Mouse (Mus musculus) embryo, embryonic 9.5 days (tissue): ENCODE data around the gene Rara.

Experiments used
- DNase-seq: peaks from one replicate; pipeline ENCODE4 v3.0.0-alpha.2; 2017; ENCODE audit errors: extremely low spot score

Gene Rara

DNA sequence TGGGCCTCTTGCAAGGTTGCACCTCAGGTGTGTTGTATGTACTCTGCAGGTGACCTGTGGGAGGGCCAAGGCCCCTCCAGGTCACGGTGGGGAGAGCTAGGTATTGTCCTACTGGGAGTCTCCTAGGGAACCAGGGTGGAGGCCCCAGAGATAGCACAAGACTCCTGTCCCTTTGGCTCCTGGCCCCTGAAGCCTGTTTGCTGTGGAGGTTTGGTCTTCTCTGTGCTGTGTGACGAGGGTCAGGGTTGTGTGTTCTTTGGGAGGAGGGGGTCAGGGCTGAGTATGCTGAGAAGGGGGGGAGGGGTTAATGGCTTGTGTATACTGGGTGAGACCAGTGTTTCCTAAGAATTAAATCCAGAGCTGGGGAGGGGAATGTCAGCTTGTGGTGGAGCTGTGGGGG, 25.7 kb downstream of the Rara start:
- DNase-seq = no peak

DNA sequence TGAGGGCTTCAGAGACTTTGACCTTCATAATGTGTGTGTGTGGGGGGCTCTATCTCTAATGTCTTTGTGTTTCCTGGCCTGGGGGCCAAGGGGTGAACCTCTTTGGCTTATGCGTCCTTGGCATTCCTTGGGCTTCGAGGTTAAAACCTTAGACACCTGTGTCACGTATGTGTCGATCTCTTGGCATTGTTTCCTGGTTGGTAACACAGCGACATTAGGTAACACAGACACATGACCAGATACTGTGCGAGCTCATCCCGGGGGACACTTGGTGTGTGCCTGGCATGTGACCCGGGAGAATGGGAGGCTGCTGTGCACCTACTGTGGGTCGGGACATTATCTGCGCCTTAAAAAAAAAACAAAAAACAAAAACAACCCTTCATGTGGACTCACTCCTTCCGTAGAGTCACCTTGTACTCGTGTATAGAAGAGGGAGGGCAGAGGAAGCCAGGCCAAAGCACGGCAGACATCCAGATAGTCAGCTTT, 26.3 kb downstream of the Rara start:
- DNase-seq = no peak

DNA sequence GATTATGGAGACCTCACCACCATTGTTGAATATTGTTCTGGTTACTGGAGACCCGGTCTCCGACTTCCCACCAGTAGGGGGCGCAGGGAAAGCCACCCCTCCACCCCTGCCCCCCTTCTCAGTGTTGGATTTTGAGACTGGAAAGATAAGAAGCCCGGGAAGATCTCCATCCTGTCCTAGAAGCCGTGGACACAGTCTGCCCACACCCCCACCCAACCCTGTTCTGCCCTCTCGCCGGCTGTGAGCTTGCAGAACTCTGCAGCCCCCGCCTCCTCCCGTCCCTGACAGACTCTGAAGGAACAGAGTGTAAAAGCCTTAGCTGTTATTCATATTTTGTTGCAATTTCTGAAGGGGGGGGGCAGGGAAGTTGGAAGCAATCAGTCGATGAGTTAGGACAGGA, 26.8 kb downstream of the Rara start:
- peak; percentile 87 for DNase-seq

DNA sequence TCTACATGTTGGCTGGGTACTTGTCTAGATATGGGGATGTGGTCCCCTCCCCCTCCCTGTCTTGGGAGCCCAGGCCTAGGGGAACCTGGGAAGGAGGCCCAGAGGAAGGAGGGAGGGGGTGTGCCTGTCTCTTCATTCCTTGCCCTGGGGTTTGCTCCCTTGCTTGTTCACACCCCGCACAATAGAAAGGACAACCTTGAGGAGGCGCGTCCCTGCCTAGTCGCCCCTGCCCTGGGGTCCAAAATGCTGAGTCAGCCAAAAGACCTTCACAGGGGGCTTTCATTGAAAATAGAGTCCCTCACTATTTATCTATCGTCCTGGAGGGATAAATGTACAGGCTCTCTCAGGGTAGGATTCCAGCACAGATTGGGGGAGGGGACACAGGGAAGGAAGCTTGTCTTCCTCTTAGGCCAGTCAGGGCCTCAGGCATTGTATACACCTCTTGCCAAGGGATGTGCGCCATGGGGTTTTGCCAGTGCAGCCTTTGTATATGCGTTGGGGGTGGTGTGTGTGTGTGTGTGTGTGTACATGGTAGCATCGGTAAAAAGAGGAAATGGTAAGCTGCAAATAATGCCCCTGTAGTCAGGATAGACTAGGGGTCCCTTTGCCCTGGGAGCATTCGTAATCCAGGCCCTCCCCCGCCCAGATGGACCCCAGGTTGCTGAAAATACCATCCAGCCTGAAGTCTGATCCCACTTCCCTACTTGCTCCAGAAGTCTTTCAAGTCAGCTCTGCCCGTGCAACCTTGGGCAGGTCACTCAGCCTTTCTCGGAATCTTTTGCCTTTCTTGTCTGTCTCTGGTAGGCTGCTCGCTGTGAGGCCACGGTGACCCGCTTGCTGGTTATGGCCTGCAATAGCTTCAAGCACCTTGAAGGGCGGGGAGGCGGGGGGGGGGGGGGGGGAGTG, 27.4 kb downstream of the Rara start:
- DNase-seq = no peak

DNA sequence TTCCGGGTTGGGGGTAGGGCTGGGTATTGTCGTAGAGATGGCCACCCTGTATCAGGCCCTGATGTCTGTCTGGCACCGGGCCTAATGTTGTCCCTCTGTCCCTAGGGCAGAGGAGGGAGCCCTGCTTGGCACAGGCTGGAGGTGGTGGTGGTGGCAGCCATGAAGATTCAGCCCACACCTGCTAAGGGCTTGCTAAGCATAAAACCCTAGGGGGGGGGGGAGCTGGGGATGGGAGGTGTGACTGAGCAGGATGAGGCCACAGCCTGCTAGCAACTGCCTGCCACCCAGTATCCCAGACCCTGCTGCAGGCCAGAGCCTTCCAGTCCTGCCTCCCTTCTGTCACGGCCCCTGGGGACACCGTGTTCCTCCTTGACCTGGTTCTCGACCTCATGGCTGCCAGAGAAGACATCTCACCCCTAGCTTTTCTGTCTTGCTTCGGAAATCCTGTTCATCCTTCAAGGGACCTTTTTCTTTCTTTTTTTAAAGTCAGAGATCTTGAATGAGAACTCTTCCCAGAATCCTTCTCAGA, 28.2 kb downstream of the Rara start:
- DNase-seq = no peak

DNA sequence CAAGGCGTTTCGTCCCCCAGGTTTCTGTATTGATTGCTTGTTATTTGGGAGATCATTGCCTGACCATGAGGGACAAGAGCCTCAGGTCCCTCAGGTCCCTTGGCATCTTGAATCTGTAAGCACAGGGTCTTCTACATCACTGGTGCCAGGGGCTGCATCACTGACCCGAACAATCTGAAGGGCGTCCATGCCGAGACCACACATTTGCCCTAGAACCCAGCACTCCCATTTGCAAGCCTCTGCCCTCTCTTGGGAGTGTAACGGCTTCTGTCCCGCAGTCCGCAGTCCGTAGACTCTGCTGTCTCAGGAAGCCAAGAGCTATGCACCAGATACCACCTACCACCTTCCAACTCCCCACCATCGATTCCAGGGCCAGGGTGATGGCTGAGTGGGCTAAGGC, 28.7 kb downstream of the Rara start:
- DNase-seq = no peak

DNA sequence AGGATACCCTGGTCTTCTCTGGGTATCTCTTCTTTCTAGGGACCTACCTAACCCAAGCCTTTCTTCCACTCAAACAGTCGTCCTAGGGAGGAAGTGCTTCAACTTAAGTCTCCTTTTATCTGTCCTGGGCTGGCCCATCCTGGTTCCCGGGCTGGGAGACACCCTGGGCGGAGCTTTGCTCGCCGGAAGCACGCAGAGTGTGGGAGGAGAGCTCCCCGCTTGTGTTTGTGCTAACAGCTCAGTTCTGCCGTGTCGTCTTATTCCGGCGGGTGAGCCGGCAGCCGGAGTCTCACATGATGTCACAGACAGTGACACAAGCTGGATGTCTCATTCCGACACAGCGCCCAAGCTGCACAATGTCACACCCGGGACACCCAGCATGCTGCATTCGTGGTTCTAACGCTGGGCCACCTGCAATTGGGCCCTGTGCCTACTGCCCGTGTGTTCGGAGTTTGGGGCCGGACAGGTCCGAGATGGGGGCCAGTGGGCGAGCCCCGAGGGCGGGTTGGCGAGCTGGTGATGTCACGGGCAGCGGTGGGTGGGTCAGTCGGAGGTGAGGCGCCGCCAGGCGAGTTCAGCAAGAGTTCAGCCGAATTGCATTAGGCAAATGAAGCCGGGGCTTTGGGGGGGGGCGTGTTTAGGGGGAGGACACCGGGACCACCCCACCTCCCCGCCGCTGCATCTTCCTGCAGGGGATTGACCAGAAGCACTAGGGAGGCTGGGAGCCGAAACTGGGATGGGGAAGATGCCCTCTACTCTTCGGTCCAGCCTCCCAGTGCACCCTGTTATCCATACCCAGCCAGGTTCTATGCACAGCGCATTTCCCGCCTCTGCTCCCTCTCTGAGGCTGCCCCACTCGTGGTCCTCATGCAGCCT, 32.1 kb downstream of the Rara start:
- DNase-seq = peak; percentile 82

DNA sequence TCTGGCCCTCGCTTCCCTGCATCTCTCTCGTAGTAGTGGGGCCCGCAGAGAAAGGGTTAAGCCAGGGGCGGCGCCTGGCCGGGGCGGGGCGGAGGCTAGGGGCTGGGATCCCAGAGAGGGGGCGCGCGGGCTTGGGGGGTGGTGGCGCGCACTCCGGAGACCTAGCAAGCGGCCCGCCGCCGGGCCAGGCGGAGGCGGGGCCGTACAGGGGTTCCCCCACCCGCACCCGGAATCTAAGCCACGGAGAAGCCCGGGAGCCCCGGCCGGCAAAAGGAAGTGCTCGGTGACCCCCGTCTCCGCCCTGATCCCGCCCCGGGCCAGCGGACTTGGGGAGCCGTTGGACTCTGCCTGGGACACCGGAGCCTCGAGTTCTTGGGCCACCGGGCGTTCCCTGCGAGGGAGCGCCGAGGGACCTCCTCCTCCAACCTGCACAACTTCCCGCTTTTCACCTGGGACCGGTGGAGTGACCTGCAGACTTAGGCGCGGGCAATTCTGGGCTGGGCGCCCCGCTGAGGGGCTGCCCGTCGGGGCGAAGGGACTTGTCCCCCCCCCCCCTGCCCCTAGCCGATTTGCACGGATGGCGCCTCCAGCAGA, 32.8 kb downstream of the Rara start:
- DNase-seq = peak; percentile 90

DNA sequence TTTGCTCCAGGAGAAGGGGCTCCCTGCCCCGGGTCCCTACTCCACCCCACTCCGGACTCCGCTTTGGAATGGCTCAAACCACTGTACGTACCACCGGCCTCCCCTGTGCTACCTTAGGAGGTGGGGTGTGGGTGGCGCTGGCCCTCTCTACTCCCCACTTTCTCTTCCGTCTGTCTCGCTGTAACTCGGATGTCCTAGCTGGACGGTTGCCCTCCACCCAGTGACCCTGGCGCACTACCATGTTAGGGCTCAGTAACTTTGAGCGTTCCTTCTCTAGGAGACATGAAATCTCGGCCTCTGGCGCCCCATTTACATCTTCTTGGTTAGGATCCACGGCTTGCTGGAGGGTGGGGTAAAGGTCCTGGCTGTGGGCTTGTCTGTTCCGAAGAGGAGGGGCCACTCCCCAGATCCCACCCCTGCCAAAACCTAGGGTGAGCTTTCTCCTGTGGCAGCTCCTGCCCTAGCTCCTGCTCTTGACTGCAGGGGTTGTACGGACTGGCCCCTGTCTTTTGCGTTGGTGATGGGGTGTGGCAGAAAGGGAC, 33.5 kb downstream of the Rara start:
- no peak for DNase-seq

DNA sequence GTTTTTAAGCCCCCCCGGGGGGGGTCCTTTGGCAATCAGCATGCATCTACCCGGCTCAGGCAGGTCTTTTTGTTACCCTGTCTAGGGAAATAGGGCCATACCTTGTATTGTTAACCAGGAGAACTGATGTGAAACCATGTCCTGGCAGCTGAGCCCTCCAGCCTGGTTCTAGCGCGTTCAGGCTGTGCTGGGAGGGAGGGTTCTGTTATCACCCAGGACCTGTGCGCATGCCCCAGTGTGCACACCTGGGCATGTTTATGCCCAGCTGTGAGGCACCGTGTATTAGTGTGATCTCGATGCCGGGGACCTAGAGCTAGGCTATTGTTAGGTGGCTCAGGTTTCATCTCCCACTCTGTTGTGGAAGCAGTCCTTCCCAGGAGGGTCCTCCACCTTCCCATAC, 34.1 kb downstream of the Rara start:
- DNase-seq = no peak

DNA sequence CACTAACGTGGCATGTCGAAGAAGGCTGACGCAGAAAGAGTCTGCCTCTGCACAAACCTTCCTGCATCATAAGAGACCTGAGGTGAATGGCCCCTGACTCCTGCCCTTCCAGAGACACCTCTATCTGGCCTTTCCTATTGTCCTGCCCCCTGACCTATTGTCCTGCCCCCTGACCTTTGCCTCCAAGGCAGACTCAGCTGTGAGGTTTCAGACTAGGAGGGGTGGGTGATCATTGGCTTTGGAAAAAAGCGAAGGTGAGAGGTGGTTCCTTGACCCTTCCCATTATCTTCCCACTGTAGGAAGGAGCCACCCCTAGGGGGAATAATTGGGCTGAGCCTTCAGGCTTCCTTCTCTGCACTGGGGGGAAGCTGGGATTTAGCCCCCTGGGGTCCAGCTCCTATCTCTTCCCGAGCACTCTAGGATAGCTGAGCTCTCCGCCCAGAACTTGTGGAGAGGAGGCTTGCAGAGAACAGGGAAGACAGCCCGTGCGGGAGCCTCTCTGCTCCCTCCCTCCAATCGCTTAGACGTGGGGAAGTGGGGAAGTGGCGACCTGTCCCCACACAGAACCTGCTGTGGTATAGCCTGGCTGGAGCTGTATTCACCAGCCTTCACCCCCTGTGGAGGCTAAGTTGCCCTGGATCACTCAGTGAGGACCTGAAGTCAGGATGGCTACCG, 34.9 kb downstream of the Rara start:
- no peak for DNase-seq

DNA sequence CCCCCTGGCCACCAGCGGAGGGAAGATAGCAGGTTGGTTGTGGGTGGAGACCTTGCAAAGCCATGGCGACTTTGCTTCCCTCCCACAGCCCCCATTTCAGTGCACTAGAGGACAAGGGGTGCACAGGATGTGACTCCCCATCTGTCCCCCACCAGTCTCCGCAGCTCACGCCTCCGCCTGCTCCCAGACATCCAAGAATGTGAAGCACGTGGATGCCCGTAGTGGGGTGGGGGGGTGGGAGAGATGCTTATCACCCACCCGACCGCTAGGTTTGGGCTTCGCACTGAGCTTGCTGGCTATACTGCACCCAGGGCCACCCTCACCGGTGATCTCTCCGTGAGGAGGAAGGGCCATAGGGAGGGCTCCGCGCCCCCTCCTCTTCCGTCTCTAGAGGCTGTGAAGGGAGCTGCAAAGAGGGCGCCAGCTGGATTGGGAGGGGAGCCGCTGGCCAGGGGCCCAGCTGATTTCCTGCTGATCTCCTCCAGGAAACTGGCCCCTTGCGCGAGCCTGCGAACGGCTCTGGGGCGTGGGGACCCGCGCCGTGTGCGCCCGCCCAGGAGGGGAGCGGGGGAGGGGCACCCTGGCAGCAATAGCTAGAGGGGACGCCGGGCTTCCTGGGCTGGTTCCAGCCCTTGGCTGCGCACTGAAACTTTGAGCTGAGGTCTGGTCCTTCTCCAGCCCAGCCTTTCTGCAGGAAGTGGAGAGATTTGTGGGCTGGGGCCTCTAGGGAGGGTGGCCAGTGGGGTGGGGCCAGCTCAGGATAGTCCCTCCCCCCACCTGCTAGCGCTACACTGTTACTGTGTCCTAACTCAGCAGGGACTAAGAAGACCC, 35.8 kb downstream of the Rara start:
- peak; percentile 76 for DNase-seq

DNA sequence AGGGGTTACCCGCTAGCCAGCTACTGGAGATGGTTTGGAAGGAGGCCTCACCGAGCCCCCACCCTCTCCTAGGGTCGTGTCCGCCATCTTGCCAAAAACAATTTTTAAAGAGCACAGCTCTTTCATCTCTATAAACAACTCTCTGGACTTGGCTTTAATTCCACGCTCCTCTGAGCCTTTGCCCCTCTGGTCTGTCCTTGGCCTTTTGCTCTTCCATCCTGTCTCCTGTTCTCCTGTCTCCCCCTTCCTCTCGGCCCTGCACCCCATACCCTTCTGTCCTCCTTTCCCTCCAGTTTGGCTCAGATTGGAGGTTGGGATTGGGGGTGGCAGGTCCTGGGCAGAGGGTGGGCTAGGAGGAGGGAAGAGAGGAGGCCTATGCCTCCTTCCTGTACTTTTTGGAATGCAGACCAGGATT, 36.6 kb downstream of the Rara start:
- DNase-seq = no peak

DNA sequence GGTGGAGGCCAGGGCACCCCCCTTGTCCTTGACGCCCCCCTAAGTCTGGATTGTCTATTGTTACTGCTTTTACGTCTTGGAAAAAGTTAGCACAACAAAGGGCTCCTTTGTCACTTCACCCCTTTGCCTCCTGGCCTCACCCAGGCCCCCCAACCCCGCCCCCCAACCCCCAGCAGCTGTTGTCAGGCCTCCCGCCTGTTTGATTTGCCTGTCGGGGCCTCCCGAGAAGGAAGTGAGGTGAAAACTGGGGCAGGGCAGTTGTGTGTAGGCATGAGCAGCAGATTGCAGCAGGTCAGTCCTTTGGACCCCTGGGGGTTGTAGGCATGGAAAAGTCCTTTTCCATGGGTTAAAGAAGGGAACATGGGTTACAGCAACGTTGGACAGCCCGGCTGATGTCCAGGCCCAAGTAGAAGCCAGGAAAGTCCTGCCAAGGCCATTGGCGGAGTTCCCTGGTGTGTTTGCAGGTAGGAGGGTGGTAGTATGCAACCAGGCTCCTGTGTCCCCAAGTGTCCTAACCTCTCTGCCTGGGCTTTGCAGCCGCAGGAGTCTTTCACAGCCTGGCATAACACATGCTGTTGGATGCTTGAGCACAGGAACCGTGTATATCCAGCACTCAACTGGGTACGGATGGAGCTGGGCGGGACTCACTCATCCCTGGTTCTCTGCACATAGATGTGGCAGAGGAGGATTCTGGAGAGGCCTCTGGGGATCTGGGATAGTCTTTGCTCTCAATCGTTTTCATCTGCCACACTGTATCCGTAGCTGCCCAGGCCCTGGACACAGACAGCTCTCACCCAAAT, 37.2 kb downstream of the Rara start:
- peak; percentile 38 for DNase-seq

DNA sequence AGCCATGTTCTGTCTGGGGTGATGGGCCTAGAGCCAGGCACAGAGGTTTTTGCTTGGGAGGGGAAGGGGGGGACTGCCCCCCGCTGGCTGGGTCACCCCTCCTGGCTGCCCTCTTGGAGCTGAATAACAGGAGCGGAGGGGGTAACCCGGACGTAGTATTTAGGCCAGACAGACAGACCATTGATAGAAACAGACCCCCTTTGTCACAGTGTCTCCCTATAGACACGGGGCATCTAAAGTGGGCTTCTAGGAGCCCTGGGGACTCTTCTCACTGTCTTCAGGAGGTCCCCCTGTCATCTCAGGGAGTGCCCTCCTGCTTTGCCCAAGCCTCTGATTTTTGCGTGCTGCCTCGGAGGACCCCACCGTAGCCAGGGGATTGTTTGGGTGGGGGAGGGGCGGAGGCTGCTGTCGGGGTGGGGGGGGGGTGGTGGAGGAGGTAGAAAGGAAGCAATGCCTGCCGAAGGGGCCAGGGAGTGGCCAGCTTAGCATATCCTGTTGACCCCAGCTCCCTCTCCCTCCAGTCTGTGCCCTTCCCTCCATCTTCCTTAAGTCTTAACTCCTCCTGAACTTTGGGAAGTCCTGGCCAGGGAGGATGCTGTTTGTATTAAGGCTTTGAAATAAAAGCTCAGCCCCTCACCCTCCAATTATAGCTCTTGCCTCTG, 37.9 kb downstream of the Rara start:
- DNase-seq = peak; percentile 60

DNA sequence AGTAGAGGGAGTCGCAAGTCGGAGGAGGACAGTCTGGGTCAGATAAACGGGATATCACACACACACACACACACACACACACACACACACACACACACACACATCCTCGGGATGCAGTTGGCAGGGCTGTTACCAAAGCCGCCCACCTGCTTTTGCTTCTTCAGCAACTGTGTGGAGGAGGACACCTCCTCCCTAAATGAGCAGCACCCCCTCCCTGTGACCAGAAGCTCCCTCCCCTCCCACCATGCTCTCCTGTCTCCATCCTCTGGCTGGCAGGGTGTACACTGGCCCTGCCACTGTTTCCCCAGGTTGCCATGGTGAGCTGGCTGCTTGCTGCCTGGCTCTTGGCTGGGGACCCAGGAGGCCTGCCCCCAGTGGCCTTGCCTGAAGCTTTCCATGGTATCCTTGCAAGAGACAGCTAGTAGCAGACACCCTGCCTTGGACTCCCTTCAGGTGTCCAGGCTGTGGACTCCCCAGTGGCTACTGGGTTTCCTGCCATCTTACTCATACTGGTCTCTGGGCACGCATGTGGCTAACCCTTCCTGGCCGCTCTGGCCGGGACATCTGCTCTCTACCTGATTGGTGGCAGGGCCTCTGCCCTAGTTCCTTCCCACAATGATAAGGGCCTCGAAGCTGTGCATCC, 39.0 kb downstream of the Rara start:
- DNase-seq = no peak

DNA sequence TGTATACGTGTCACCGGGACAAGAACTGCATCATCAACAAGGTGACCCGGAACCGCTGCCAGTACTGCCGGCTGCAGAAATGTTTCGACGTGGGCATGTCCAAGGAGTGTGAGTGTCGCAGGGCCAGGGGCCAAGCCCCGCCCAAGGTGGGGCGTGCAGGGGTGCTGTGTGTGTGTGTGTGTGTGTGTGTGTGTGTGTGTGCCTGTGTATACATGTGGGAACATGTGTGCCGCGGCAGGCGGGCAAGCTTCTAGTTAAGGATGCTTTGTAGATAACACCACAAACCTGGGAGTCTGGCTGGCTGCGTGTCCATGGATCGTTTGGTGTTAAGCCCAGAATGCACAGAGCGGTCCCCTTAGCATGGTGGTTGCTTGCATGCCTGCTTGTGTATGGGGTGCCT, 40.5 kb downstream of the Rara start:
- DNase-seq = no peak

DNA sequence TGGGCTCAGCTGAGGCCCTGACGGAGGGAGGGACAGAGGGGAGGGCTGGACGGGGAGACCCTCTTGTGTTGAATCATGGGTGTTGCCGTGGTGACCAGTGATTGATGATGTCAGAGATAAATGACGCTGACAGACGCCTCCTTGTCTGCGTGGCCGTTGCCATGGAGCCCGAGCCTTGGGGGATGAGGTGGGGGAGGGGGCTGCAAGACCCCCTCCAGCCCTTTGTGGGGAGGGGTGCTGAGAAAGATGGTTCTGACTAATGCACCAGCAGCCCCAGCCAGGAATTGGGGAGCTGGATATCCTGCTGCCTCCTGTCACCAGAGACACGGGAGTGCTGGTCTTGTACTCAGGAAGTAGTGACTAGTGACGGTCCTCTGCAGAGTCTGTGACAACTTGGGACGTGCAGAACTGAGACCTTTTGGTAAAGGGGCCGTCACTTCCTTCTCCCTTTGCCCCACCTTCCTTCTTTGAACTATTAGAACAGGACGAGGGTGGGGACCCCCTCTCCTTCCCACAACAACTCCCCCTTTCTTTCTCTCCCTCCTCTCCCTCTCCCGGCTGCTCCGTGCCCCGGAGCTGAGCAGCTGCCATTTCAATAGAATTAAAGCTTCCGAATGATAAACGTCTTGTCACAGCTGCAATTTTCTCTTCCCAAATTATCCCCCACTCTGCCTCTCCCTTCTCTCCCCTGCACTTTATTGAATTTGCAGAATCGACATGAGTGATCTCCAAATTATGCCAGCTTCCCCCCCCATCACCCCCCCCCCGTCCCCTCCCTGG, 41.3 kb downstream of the Rara start:
- peak; percentile 89 for DNase-seq
